Mouse (Mus musculus) myocyte (in vitro differentiated cells): ENCODE measurements at regions not wholly inside any gene's neighbourhood (a gene's known extent, or its start where the extent isn't known, plus 50 kb on each side); places are given as distances from the start of the nearest gene placed in this dataset.

Source experiments
- H3K27me3 ChIP-seq: one replicate; pipeline ENCODE4 v1.6.1; 2011; ENCODE audit not compliant: control insufficient read depth, insufficient read depth, insufficient read length
- H3K36me3 ChIP-seq: one replicate; pipeline ENCODE4 v1.6.1; 2011; ENCODE audit not compliant: control insufficient read depth, insufficient read depth
- H3K4me2 ChIP-seq: one replicate; pipeline ENCODE4 v1.6.1; 2011; ENCODE audit warnings: low read depth, control low read depth
- H3K4me3 ChIP-seq: one replicate; pipeline ENCODE4 v1.5.1; 2011; ENCODE audit warnings: mild to moderate bottlenecking, control low read depth, moderate library complexity
- H3K79me2 ChIP-seq: one replicate; pipeline ENCODE4 v1.6.1; 2011; ENCODE audit not compliant: control insufficient read depth, insufficient read depth
- H3ac ChIP-seq: one replicate; pipeline ENCODE4 v1.6.1; 2011; ENCODE audit not compliant: control insufficient read depth, insufficient read length
- CEBPB ChIP-seq: IDR thresholded peaks from 2 replicates; pipeline ENCODE4 v1.6.1; 2011; ENCODE audit warnings: mild to moderate bottlenecking, moderate library complexity; ENCODE audit not compliant: poor library complexity, insufficient read depth, severe bottlenecking
- E2F4 ChIP-seq: IDR thresholded peaks from one replicate; pipeline ENCODE4 v1.6.1; 2011; ENCODE audit warnings: mild to moderate bottlenecking, control low read depth, moderate library complexity; ENCODE audit not compliant: insufficient read depth
- MAX ChIP-seq: IDR thresholded peaks from one replicate; pipeline ENCODE4 v1.6.1; 2011; ENCODE audit warnings: low read depth, mild to moderate bottlenecking, control low read depth
- MYOD1 ChIP-seq, 3 experiments: IDR thresholded peaks; one replicate each; pipeline ENCODE4 v1.6.1; 2011; ENCODE audit warnings: control low read depth in 2 of 3, low read depth in 2 of 3, mild to moderate bottlenecking in 2 of 3, moderate library complexity in 1 of 3; ENCODE audit not compliant: insufficient read length in 2 of 3, control insufficient read depth in 1 of 3
- MYOG ChIP-seq, 3 experiments: IDR thresholded peaks; one replicate each; pipeline ENCODE4 v1.6.1; 2011; ENCODE audit warnings: control low read depth in 2 of 3, low read depth in 2 of 3, mild to moderate bottlenecking in 2 of 3; ENCODE audit not compliant: insufficient read length in 2 of 3, control insufficient read depth in 1 of 3, insufficient read depth in 1 of 3
- POLR2A ChIP-seq: IDR thresholded peaks from one replicate; pipeline ENCODE4 v1.6.1; 2011; ENCODE audit warnings: low read depth, mild to moderate bottlenecking, control low read depth, moderate library complexity; ENCODE audit not compliant: insufficient read length
- POLR2AphosphoS2 ChIP-seq: IDR thresholded peaks from one replicate; pipeline ENCODE4 v1.6.1; 2011; ENCODE audit warnings: low read depth, control low read depth; ENCODE audit not compliant: insufficient read length
- REST ChIP-seq: IDR thresholded peaks from one replicate; pipeline ENCODE4 v1.6.1; 2011; ENCODE audit warnings: mild to moderate bottlenecking, control low read depth, moderate library complexity; ENCODE audit not compliant: insufficient read depth, insufficient read length
- SRF ChIP-seq: IDR thresholded peaks from one replicate; pipeline ENCODE4 v1.6.1; 2011; ENCODE audit warnings: low read depth; ENCODE audit not compliant: control insufficient read depth, insufficient read length
- TCF12 ChIP-seq: IDR thresholded peaks from one replicate; pipeline ENCODE4 v1.6.1; 2011; ENCODE audit warnings: mild to moderate bottlenecking, control low read depth; ENCODE audit not compliant: poor library complexity, insufficient read depth, severe bottlenecking
- TCF3 ChIP-seq: IDR thresholded peaks from one replicate; pipeline ENCODE4 v1.6.1; 2011; ENCODE audit warnings: low read depth, control low read depth; ENCODE audit not compliant: insufficient read length
- USF1 ChIP-seq: IDR thresholded peaks from one replicate; pipeline ENCODE4 v1.6.1; 2011; ENCODE audit warnings: low read depth, mild to moderate bottlenecking, control low read depth, moderate library complexity

DNA sequence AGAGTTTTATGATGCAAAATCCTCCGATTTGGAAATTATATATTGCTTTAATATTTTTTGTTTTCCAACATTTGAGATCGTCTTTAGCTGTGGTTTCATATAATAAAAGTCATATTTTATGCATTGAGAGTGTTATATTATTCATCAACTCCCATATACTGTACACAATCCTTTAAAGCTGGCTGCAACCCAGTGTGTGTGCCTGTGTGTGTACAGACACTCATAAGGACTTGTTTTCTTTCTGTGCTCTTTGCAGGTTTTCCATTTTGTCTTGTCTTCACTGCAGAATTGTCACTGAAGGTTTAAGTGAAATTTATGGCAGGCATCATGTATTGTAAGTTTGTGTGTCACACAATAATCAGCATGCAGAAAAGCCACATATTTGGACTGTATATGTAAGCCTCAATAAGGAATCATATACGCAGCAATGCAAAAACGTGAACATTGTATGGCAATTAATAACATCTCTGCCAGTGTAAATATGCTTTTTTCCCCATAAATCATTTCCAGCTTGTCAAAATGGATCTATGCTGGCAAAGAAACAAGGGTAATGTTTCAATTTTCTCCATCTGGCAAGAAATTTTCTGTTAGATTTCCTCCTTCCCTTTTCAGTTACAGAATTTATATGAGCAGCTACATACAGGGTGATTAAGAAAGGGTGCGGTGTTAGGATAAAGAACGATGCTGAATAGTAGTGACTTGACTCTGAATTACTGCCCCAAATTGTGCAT lies 342.4 kb upstream of the Pkn2 start:
- Histone ChIP-seq H3ac (no peak overlapping the region), H3K4me3 (no peak overlapping the region), H3K4me2 (no peak overlapping the region), H3K27me3 (no peaks in the 10 kb centered on the region), H3K36me3 (no peaks in the 10 kb centered on the region), H3K79me2 (no peaks in the 10 kb centered on the region)
- TF ChIP-seq SRF (no peak), POLR2A (no peak), MAX (no peak), MYOG (IDR thresholded peaks at IDR 0.05; ENCODE audit: control insufficient read depth in 1 of 3, insufficient read depth in 1 of 3, insufficient read length in 2 of 3, low read depth in 2 of 3) (no peak), E2F4 (no peak), CEBPB (no peak), TCF3 (no peak), TCF12 (no peak), USF1 (no peak)

DNA sequence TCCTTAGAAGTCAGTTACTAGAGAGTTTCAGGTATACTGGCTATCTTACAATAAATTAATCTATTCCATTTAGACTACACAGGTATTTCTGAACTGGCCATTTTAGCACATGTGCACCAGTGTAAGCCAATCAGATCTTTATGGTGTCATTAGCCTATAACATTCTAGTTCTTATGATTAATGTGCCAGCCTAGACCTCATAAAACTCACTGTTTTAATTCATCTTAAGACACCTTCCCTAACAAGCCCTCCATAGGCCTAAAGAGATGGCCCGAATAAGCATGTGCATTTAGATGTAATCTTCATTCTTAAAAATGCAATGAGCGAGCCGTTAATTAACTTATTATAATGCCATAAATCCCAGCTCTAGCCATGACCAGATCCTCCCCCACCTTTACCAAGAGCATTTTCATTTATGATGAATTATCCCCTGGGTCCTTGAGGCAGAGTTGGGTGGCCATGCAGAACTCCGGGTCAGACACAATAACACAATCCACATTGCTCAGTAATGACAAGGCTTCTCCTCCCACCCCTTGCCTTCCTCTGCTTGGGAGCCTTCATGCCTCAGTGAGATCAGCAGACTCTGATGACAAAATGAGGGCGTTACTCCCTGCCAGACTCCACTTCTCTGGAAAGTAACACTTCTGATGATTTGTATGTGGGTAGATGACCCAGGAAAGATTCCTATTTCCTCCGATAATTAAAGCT lies 311.6 kb upstream of the Pkn2 start:
- H3K36me3 ChIP-seq: no peaks in the 10 kb centered on the region
- H3ac ChIP-seq: no peak overlapping the region
- H3K79me2 ChIP-seq: no peaks in the 10 kb centered on the region
- no peaks in the 10 kb centered on the region for H3K27me3 ChIP-seq
- TF ChIP-seq USF1 (no peak), SRF (no peak), TCF3 (no peak), REST (no peak), TCF12 (no peak), POLR2A (no peak), E2F4 (no peak), POLR2AphosphoS2 (no peak), MYOD1 (IDR thresholded peaks at IDR 0.05; ENCODE audit: control insufficient read depth in 1 of 3, insufficient read length in 2 of 3, low read depth in 2 of 3) (no peak), MYOG (IDR thresholded peaks at IDR 0.05; ENCODE audit: control insufficient read depth in 1 of 3, insufficient read depth in 1 of 3, insufficient read length in 2 of 3, low read depth in 2 of 3) (no peak), MAX (no peak), CEBPB (no peak)
- no peak overlapping the region for H3K4me3 ChIP-seq
- H3K4me2 ChIP-seq: no peak overlapping the region

DNA sequence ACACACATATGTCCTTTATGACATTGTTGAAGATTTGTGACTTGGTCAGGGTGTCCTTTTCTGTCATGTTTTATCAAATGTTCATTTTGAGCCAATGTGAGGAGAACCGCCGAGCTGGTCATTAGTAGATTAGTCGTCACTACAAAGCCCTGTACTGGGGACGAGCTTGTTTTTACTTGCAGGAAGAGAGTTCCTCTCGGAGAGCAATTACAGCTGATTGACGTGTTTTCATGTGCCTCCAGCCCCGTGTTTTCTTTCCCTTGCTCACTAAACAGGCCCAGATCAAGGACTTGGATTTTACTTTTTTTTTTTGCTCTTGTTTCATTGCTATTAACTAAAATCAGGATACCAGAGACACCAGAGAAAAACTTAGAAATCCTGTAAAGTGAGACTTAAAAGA lies 307.1 kb upstream of the Pkn2 start:
- H3ac ChIP-seq: no peak overlapping the region

DNA sequence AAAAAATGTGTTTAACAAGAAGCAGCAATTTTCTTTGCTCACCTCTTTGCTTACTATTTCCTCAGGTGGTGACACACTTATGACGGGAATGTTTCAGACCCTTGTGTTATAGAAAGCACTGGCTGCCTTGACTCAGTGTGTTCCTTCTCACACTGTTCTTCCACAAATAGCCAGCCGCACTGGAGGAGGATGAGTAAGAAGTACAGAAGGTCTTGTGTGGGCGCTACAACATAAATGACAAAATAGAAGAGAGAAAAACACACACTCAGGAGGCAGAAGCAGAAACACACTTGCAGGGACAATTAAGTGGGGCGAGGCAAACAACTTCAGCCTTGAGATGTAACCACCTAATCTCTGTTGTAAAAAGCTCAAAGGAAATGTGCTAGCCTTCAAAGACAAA lies 292.2 kb upstream of the Pkn2 start:
- Histone ChIP-seq H3K79me2 (no peaks in the 10 kb centered on the region), H3K4me3 (no peak overlapping the region), H3K4me2 (no peak overlapping the region), H3ac (no peak overlapping the region), H3K27me3 (no peaks in the 10 kb centered on the region), H3K36me3 (no peaks in the 10 kb centered on the region)
- no peak for TF ChIP-seq TCF3
- TF ChIP-seq POLR2AphosphoS2: no peak
- no peak for TF ChIP-seq REST
- TF ChIP-seq MAX: no peak
- TF ChIP-seq CEBPB: no peak
- TF ChIP-seq USF1: no peak
- TF ChIP-seq MYOG (IDR thresholded peaks at IDR 0.05; ENCODE audit: control insufficient read depth in 1 of 3, insufficient read depth in 1 of 3, insufficient read length in 2 of 3, low read depth in 2 of 3): no peak
- TF ChIP-seq TCF12: no peak
- TF ChIP-seq POLR2A: no peak
- TF ChIP-seq MYOD1 (IDR thresholded peaks at IDR 0.05; ENCODE audit: control insufficient read depth in 1 of 3, insufficient read length in 2 of 3, low read depth in 2 of 3): no peak

More for the DNA sequence above, 307.1 kb upstream of the Pkn2 start:
- Histone ChIP-seq H3K36me3 (no peaks in the 10 kb centered on the region), H3K79me2 (no peaks in the 10 kb centered on the region), H3K4me2 (no peak overlapping the region), H3K4me3 (no peak overlapping the region), H3K27me3 (no peaks in the 10 kb centered on the region)
- TF ChIP-seq MYOD1 (IDR thresholded peaks at IDR 0.05; ENCODE audit: control insufficient read depth in 1 of 3, insufficient read length in 2 of 3, low read depth in 2 of 3) (no peak), TCF12 (no peak), REST (no peak), MAX (no peak), CEBPB (no peak), POLR2AphosphoS2 (no peak), E2F4 (no peak), TCF3 (no peak), POLR2A (no peak), MYOG (IDR thresholded peaks at IDR 0.05; ENCODE audit: control insufficient read depth in 1 of 3, insufficient read depth in 1 of 3, insufficient read length in 2 of 3, low read depth in 2 of 3) (no peak), USF1 (no peak)

DNA sequence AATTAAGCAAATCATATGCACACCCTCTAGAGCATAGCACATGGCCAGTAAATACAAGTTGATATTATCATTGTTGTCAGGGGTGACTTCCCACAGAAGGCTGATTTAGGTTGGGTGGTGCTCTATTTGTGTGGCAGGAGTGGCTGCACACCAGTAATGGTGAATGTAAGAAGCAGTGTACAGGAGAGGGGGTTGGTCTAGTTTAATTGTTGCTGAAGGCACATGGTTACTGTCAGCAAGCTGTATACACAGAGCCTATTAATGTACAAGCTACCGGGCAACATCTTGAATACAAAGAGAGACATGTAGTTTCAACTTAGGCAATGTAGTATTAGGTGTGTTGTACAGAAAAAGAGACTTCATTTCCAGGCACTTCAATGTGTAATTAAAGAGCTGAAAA lies 280.6 kb upstream of the Pkn2 start:
- Histone ChIP-seq H3K4me3 (no peak overlapping the region), H3K27me3 (no peaks in the 10 kb centered on the region), H3K36me3 (no peaks in the 10 kb centered on the region), H3K4me2 (no peak overlapping the region), H3ac (no peak overlapping the region), H3K79me2 (no peaks in the 10 kb centered on the region)
- TF ChIP-seq POLR2A (no peak), USF1 (no peak), MAX (no peak), TCF12 (no peak), MYOD1 (IDR thresholded peaks at IDR 0.05; ENCODE audit: control insufficient read depth in 1 of 3, insufficient read length in 2 of 3, low read depth in 2 of 3) (no peak), POLR2AphosphoS2 (no peak), SRF (no peak)
